16 mouse cellular contexts compared by ENCODE assay signal in genomic region chr2:140784626-140785025, GRCm38 (mm10).
DNase-seq lines count a peak whose midpoint lies in the region; ATAC-seq and TF ChIP-seq lines count a peak whose summit lies in the region.
"Had no signal": no experiment of that assay in that cellular context is flagged by ENCODE, and none has a peak within 500 bp of the region (broad histone marks: within the 10 kb centered on the region; RNA-seq: fewer than 3 reads in every experiment).

No protein-coding gene starts in this region.

- peak; percentile 48 for DNase-seq in lung, postnatal 0 days (ENCODE audit: low spot score)
- no peak for DNase-seq in lung, postnatal 10 days
- no peak for DNase-seq in liver, postnatal 0 days
- peak; percentile 11 for DNase-seq in splenic B cell, adult 2 months (ENCODE audit: low read depth, low spot score)
- DNase-seq in layer of hippocampus, adult 2 months (ENCODE audit: low spot score in 2 of 2), result no peak
- DNase-seq in c-Kit-positive CD71-positive TER-119-positive erythroid progenitor cells, embryonic 14.5 days (ENCODE audit: low spot score), result no peak
- DNase-seq: cerebellum, adult 2 months; gastrocnemius, postnatal 36 days; kidney, adult 8-10 months; right cerebral cortex, postnatal 4 days had no signal

- no peak for TF ChIP-seq EP300 in lung, postnatal 0 days (IDR thresholded peaks at IDR 0.05)
- no peak for TF ChIP-seq EP300 in liver, postnatal 0 days (IDR thresholded peaks at IDR 0.05; ENCODE audit: low read depth)

- H3K27me3 ChIP-seq in lung, postnatal 0 days (replicated peaks; ENCODE audit: insufficient read depth, low read length), result no peaks in the 10 kb centered on the region
- no peaks in the 10 kb centered on the region for H3K27me3 ChIP-seq in liver, postnatal 0 days (ENCODE audit: insufficient read depth, low read length)
- no peaks in the 10 kb centered on the region for H3K27me3 ChIP-seq in splenic B cell, adult 2 months (ENCODE audit: control insufficient read depth, insufficient read depth, low read length, poor library complexity, severe bottlenecking)
- H3K27me3 ChIP-seq in neural tube, embryonic 15.5 days (replicated peaks), result no peaks in the 10 kb centered on the region
- H3K27me3 ChIP-seq: heart, embryonic 15.5 days; hindbrain, embryonic 15.5 days; limb, embryonic 13.5 days had no signal

- ATAC-seq in lung, postnatal 0 days, result peak; percentile 48; the same call in 1 of the 2 replicates
- peak; percentile 99 for ATAC-seq in hematopoietic stem cell, adult 5-6 weeks (replicated peaks in 1 of 2; ENCODE audit: insufficient read depth in 1 of 2, low FRiP score in 2 of 2, low TSS enrichment in 1 of 2, low read depth in 1 of 2, poor library complexity in 2 of 2, severe bottlenecking in 2 of 2)
- ATAC-seq in liver, postnatal 0 days, result peak; percentile 78
- ATAC-seq in neural tube, embryonic 15.5 days (ENCODE audit: low FRiP score), result no peak

- 75% methylated on average over 2 of the region's 2 CpGs for WGBS in lung, postnatal 0 days
- 36% methylated on average over 2 of the region's 2 CpGs for WGBS in liver, postnatal 0 days (ENCODE audit: insufficient replicate concordance)
- WGBS in neural tube, embryonic 15.5 days, result 84% methylated on average over 2 of the region's 2 CpGs

- TF ChIP-seq CTCF in lung, postnatal 0 days (IDR thresholded peaks at IDR 0.05), result no peak
- TF ChIP-seq CTCF in liver, postnatal 0 days (IDR thresholded peaks at IDR 0.05; ENCODE audit: low read depth), result no peak
- TF ChIP-seq CTCF in layer of hippocampus, adult 2 months (conservative IDR thresholded peaks at IDR 0.05), result no peak

- H3K27ac ChIP-seq in lung, postnatal 0 days (ENCODE audit: low read length), result no peak overlapping the region
- no peak overlapping the region for H3K27ac ChIP-seq in liver, postnatal 0 days (ENCODE audit: low read depth)
- no peak overlapping the region for H3K27ac ChIP-seq in layer of hippocampus, adult 2 months
- no peak overlapping the region for H3K27ac ChIP-seq in neural tube, embryonic 15.5 days (replicated peaks)
- H3K27ac ChIP-seq: embryonic facial prominence, embryonic 10.5 days; heart, embryonic 15.5 days; hindbrain, embryonic 15.5 days; limb, embryonic 13.5 days had no signal

- no peak overlapping the region for H3K9ac ChIP-seq in lung, postnatal 0 days (replicated peaks; ENCODE audit: low read depth)
- H3K9ac ChIP-seq in liver, postnatal 0 days (replicated peaks), result no peak overlapping the region
- H3K9ac ChIP-seq in neural tube, embryonic 15.5 days (replicated peaks), result no peak overlapping the region
- H3K9ac ChIP-seq: heart, embryonic 15.5 days; hindbrain, embryonic 15.5 days; limb, embryonic 13.5 days had no signal

- H3K4me3 ChIP-seq in lung, postnatal 0 days (ENCODE audit: low read depth, low read length), result no peak overlapping the region
- H3K4me3 ChIP-seq in liver, postnatal 0 days (ENCODE audit: low read depth, low read length), result no peak overlapping the region
- H3K4me3 ChIP-seq in layer of hippocampus, adult 2 months, result no peak overlapping the region
- H3K4me3 ChIP-seq in neural tube, embryonic 15.5 days (replicated peaks), result no peak overlapping the region
- H3K4me3 ChIP-seq: embryonic facial prominence, embryonic 10.5 days; heart, embryonic 15.5 days; hindbrain, embryonic 15.5 days; limb, embryonic 13.5 days had no signal

- no peak overlapping the region for H3K4me2 ChIP-seq in lung, postnatal 0 days (replicated peaks; ENCODE audit: low read depth, low read length)
- no peak overlapping the region for H3K4me2 ChIP-seq in liver, postnatal 0 days (ENCODE audit: low read depth, low read length)
- H3K4me2 ChIP-seq in neural tube, embryonic 15.5 days, result no peak overlapping the region
- H3K4me2 ChIP-seq: heart, embryonic 15.5 days; hindbrain, embryonic 15.5 days; limb, embryonic 13.5 days had no signal

- H3K9me3 ChIP-seq in lung, postnatal 0 days (ENCODE audit: low read length), result no peaks in the 10 kb centered on the region
- H3K9me3 ChIP-seq in liver, postnatal 0 days (ENCODE audit: low read length), result no peaks in the 10 kb centered on the region
- no peaks in the 10 kb centered on the region for H3K9me3 ChIP-seq in neural tube, embryonic 15.5 days (replicated peaks)
- H3K9me3 ChIP-seq: embryonic facial prominence, embryonic 10.5 days; heart, embryonic 15.5 days; hindbrain, embryonic 15.5 days; limb, embryonic 13.5 days had no signal

- H3K36me3 ChIP-seq in lung, postnatal 0 days (ENCODE audit: insufficient read depth, low read length), result no peaks in the 10 kb centered on the region
- H3K36me3 ChIP-seq in liver, postnatal 0 days (replicated peaks; ENCODE audit: insufficient read depth, low read length), result no peaks in the 10 kb centered on the region
- no peaks in the 10 kb centered on the region for H3K36me3 ChIP-seq in splenic B cell, adult 2 months (ENCODE audit: control insufficient read depth, insufficient read depth, low read length, poor library complexity, severe bottlenecking)
- H3K36me3 ChIP-seq in neural tube, embryonic 15.5 days, result no peaks in the 10 kb centered on the region
- H3K36me3 ChIP-seq: embryonic facial prominence, embryonic 10.5 days; heart, embryonic 15.5 days; hindbrain, embryonic 15.5 days; limb, embryonic 13.5 days had no signal

- no peaks in the 10 kb centered on the region for H3K4me1 ChIP-seq in lung, postnatal 0 days (ENCODE audit: insufficient read depth, low read depth, low read length)
- no peaks in the 10 kb centered on the region for H3K4me1 ChIP-seq in liver, postnatal 0 days (ENCODE audit: insufficient read depth)
- no peaks in the 10 kb centered on the region for H3K4me1 ChIP-seq in neural tube, embryonic 15.5 days
- H3K4me1 ChIP-seq: embryonic facial prominence, embryonic 10.5 days; heart, embryonic 15.5 days; hindbrain, embryonic 15.5 days; limb, embryonic 13.5 days had no signal

Comparison
In these comparisons a context has a peak if more than half of its experiments do, and no peak if none do; other contexts are left out.
1. DNase-seq: peak in lung, postnatal 0 days (single experiment) and splenic B cell, adult 2 months (single experiment); none in lung, postnatal 10 days (single experiment), liver, postnatal 0 days (single experiment), layer of hippocampus, adult 2 months (0 of 2) and c-Kit-positive CD71-positive TER-119-positive erythroid progenitor cells, embryonic 14.5 days (single experiment).